Mouse (Mus musculus) embryonic facial prominence, embryonic 11.5 days (tissue): ENCODE results near the gene Jup. TPM values are rescaled to one million over a fixed set of nuclear protein-coding genes. Genes with fewer than 3 reads are reported as not detected.

Source experiments
- ATAC-seq: fragments of 200-750 bp; cut with Nextera tagmentation; replicated peaks from 2 replicates; pipeline ENCODE4 v1.8.0; 2017; ENCODE audit warnings: low read depth; ENCODE audit not compliant: insufficient number of reproducible peaks, low FRiP score, low TSS enrichment
- DNase-seq: peaks from one replicate; pipeline ENCODE4 v3.0.0-alpha.2; 2015; ENCODE audit warnings: low spot score
- H3K27ac ChIP-seq: fragments of 300-500 bp; sonication (generic); replicated peaks from 2 replicates; pipeline ENCODE4 v1.5.1; 2014; ENCODE audit warnings: mild to moderate bottlenecking, low read depth, low read length, control low read depth
- H3K27me3 ChIP-seq: fragments of 300-500 bp; sonication (generic); 2 replicates; pipeline ENCODE4 v1.6.1; 2014; ENCODE audit warnings: mild to moderate bottlenecking, low read length, moderate library complexity, mixed read lengths; ENCODE audit not compliant: control insufficient read depth, insufficient read depth
- H3K36me3 ChIP-seq: fragments of 300-500 bp; sonication (generic); replicated peaks from 2 replicates; pipeline ENCODE4 v1.6.1; 2014; ENCODE audit warnings: low read depth, mild to moderate bottlenecking, low read length, moderate library complexity, mixed read lengths; ENCODE audit not compliant: control insufficient read depth, insufficient read depth
- H3K4me1 ChIP-seq: fragments of 300-500 bp; sonication (generic); 2 replicates; pipeline ENCODE4 v1.6.1; 2014; ENCODE audit warnings: low read length, mixed read lengths; ENCODE audit not compliant: control insufficient read depth, insufficient read depth
- H3K4me2 ChIP-seq: fragments of 300-500 bp; sonication (generic); 2 replicates; pipeline ENCODE4 v1.6.1; 2014; ENCODE audit warnings: low read depth, mild to moderate bottlenecking, control low read depth, low read length, moderate library complexity
- H3K4me3 ChIP-seq: fragments of 300-500 bp; sonication (generic); 2 replicates; pipeline ENCODE4 v1.5.1; 2014; ENCODE audit warnings: low read depth, low read length, control low read depth
- H3K9ac ChIP-seq: fragments of 300-500 bp; sonication (generic); replicated peaks from 2 replicates; pipeline ENCODE4 v1.6.1; 2014; ENCODE audit warnings: mild to moderate bottlenecking, control low read depth, low read length
- H3K9me3 ChIP-seq: fragments of 300-500 bp; sonication (generic); replicated peaks from 2 replicates; pipeline ENCODE4 v1.6.1; 2016; ENCODE audit warnings: mild to moderate bottlenecking, low read length, inconsistent platforms, mixed read lengths; ENCODE audit not compliant: control insufficient read depth
- WGBS: fragments of 180-500 bp; shearing (Covaris S2); extraction: QIAGEN DNeasy Blood & Tissue Kit; methylation state at CpG from one replicate; pipeline ENCODE4 v1.1.7; 2014; 5-methylcytosine and 5-hydroxymethylcytosine counted together
- polyA plus RNA-seq: library from polyadenylated mRNA; unstranded; fragments of >200 nt; fragmentation: Nextera tagmentation; extraction: Ambion mirVana; gene quantifications from 2 replicates; pipeline ENCODE4 v1.2.1, GENCODE M21; 2014

The Jup gene
- polyA plus RNA-seq, 1 experiment from 2014 or later: 31.8 TPM

- ATAC-seq (no peak), DNase-seq (no peak)
- Histone ChIP-seq H3K36me3 (no peaks in the 10 kb centered on the region), H3K4me1 (peaks cover 8% of the 10 kb centered on the region), H3K27me3 (peaks cover 2% of the 10 kb centered on the region; the same call in 1 of the 2 replicates), H3K4me2 (no peak overlapping the region), H3K9me3 (no peaks in the 10 kb centered on the region), H3K9ac (no peak overlapping the region), H3K27ac (no peak overlapping the region), H3K4me3 (no peak overlapping the region)
- 88% methylated on average over 5 of the region's 5 CpGs for WGBS
Observed at GRCm38 (mm10) chr11:100392958-100393357, 4.6 kb downstream of the Jup start.

- 88% methylated on average over 7 of the region's 7 CpGs for WGBS
- Histone ChIP-seq H3K9me3 (no peaks in the 10 kb centered on the region), H3K36me3 (no peaks in the 10 kb centered on the region), H3K4me2 (no peak overlapping the region), H3K9ac (no peak overlapping the region), H3K27me3 (peaks cover 2% of the 10 kb centered on the region; the same call in 1 of the 2 replicates), H3K27ac (no peak overlapping the region), H3K4me3 (no peak overlapping the region), H3K4me1 (peaks cover 8% of the 10 kb centered on the region)
- ATAC-seq: no peak
- DNase-seq: no peak
Observed at GRCm38 (mm10) chr11:100391884-100392345, 5.6 kb downstream of the Jup start.

DNA sequence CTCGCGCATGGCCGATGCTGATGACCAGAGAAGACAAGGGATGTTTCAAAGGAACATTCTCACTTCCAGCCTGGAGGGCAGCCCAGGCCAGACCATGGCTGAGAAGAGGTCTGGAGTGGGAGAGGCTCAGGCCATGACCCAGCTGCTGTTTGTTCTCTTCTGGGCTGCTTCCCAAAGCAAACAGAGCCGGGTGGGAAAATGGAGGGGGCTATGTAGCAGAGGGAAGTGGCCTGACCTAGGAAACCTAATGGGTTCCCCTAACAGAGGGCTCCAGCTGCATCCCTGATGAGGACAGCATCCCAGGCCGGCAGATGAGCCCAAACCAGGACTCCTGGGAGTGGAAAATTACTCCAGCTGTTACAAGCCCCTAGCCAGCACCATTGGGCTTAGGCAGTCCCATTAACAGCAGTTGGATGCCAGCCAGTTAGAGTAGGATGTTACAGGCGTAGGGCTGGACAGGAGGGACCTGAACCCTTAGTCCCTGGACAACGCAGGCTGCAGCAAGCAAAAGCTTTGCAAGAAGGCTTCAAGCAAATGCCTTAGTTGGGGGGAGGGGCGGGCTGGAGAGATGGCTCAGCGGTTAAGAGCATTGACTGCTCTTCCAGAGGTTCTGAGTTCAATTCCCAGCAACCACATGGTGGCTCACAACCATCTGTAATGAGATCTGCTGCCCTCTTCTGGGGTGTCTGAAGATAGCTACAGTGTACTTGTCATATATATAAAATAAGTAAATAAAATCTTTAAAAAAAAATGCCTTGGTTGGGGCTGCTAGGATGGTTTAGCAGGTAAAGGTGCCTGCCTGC is 6.3 kb downstream of the Jup start:
- H3K27me3 ChIP-seq: peaks cover 2% of the 10 kb centered on the region; the same call in 1 of the 2 replicates
- no peak overlapping the region for H3K9ac ChIP-seq
- H3K4me3 ChIP-seq: no peak overlapping the region
- H3K9me3 ChIP-seq: no peaks in the 10 kb centered on the region
- H3K4me1 ChIP-seq: peaks cover 8% of the 10 kb centered on the region
- no peak overlapping the region for H3K27ac ChIP-seq
- WGBS: 62% methylated on average over 9 of the region's 9 CpGs
- ATAC-seq: peak; percentile 40; the same call in 1 of the 2 replicates
- DNase-seq: no peak
- H3K36me3 ChIP-seq: no peaks in the 10 kb centered on the region
- no peak overlapping the region for H3K4me2 ChIP-seq

- no peak for ATAC-seq
- no peaks in the 10 kb centered on the region for H3K27me3 ChIP-seq
- H3K36me3 ChIP-seq: no peaks in the 10 kb centered on the region
- peaks cover 5% of the 10 kb centered on the region for H3K4me1 ChIP-seq
- H3K4me3 ChIP-seq: no peak overlapping the region
- H3K9me3 ChIP-seq: no peaks in the 10 kb centered on the region
- DNase-seq: no peak
- 42% methylated on average over 8 of the region's 8 CpGs for WGBS
- H3K9ac ChIP-seq: no peak overlapping the region
- no peak overlapping the region for H3K4me2 ChIP-seq
- no peak overlapping the region for H3K27ac ChIP-seq
Observed at GRCm38 (mm10) chr11:100389931-100390445, 7.6 kb downstream of the Jup start.

- no peaks in the 10 kb centered on the region for H3K36me3 ChIP-seq
- no peak overlapping the region; the same call in 1 of the 2 replicates for H3K9ac ChIP-seq
- no peak overlapping the region for H3K4me3 ChIP-seq
- no peaks in the 10 kb centered on the region for H3K27me3 ChIP-seq
- no peak overlapping the region for H3K27ac ChIP-seq
- DNase-seq (no peak), ATAC-seq (no peak)
- H3K4me1 ChIP-seq: peaks cover 5% of the 10 kb centered on the region; the same call in 1 of the 2 replicates
- 75% methylated on average over 6 of the region's 6 CpGs for WGBS
- H3K9me3 ChIP-seq: no peaks in the 10 kb centered on the region
- H3K4me2 ChIP-seq: no peak overlapping the region
Observed at GRCm38 (mm10) chr11:100388588-100388987, 9.0 kb downstream of the Jup start.

DNA sequence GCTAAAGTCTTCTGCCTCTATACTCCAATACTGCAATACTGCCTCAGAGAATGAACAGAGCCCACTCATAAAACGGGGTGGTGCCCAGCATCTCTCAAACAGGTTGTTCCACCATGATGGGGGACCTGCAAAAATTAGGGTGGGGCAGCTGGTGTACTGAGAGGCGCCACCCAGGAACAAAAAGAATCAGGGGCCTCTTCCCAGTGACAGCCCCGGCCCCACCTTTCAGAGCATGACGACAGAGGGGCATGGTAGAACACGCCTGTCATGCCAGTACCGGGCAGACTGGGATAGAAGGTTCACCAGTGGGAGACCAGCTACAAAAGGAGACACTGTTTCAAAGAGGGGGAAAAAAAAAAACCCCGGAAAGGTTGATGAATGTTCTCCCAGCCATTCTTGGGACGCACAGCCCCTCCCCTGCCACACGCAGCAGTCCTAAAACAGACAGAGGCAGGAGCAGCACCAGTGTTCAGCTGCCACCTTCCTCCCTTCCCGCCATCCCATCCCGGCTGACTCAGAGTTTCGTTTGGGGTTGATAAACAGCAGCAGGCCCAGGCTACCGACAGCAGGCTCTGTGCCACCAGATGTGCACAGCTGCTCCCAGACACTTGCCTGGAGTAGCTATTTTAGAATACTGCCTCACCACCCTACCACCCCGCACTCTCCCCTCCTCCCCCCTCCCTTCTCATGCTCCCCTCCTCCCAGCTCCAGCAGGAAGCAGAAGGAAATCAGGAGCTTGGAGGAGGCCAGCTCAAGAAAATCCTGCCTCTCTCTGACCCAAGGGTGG is 9.8 kb downstream of the Jup start:
- H3K27ac ChIP-seq: no peak overlapping the region
- H3K9me3 ChIP-seq: no peaks in the 10 kb centered on the region
- no peaks in the 10 kb centered on the region for H3K27me3 ChIP-seq
- 43% methylated on average over 14 of the region's 14 CpGs for WGBS
- no peak for ATAC-seq
- H3K4me3 ChIP-seq: no peak overlapping the region
- peaks cover 5% of the 10 kb centered on the region; the same call in 1 of the 2 replicates for H3K4me1 ChIP-seq
- peak; percentile 51 for DNase-seq
- H3K36me3 ChIP-seq: no peaks in the 10 kb centered on the region; the same call in 1 of the 2 replicates
- H3K9ac ChIP-seq: no peak overlapping the region
- no peak overlapping the region; the same call in 1 of the 2 replicates for H3K4me2 ChIP-seq

DNA sequence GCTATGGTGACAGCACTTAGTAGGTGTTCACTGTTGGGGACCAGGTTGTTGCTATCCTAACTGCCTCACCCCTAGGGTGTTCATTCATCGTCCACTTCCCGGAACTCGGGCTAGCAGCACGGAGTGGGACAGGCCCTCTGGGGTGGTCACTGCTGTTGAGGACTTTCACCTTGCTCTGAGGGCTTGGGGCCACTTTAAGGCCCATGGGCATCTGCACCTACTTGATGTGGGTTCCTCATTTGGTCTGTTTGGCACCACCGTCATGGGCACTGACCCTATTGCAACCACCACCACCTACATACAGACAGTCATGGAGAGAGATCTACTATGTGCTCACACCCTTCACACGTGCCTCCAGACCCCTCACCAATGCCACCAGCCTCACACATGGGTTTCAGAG is 10.5 kb downstream of the Jup start:
- no peak for ATAC-seq
- Histone ChIP-seq H3K4me2 (no peak overlapping the region), H3K4me1 (peaks cover 5% of the 10 kb centered on the region; the same call in 1 of the 2 replicates), H3K9ac (no peak overlapping the region), H3K27me3 (no peaks in the 10 kb centered on the region), H3K27ac (no peak overlapping the region; the same call in 1 of the 2 replicates), H3K9me3 (no peaks in the 10 kb centered on the region), H3K4me3 (no peak overlapping the region), H3K36me3 (no peaks in the 10 kb centered on the region; the same call in 1 of the 2 replicates)
- 84% methylated on average over 6 of the region's 6 CpGs for WGBS
- no peak for DNase-seq
